Mouse (Mus musculus) lung, adult 2 months (tissue): ENCODE results near the gene Ppm1f.

Experiments used
- CTCF ChIP-seq: fragments of 200-500 bp; IDR thresholded peaks from 2 replicates; pipeline ENCODE4 v1.5.1; 2011; ENCODE audit warnings: mild to moderate bottlenecking, low read length, control low read depth; ENCODE audit not compliant: insufficient read depth
- POLR2A ChIP-seq: fragments of 200-500 bp; IDR thresholded peaks from 2 replicates; pipeline ENCODE4 v1.6.1; 2011; ENCODE audit warnings: low read depth, mild to moderate bottlenecking, control low read depth, low read length, borderline replicate concordance; ENCODE audit errors: extremely low read depth

GRCm38 (mm10) chr16:16896382-16897055, at the start of gene Ppm1f:
- peak; percentile 75 for TF ChIP-seq CTCF
- TF ChIP-seq POLR2A, result peak; percentile 82; the same call in 1 of the 2 replicates
